Mouse (Mus musculus): ENCODE measurements around the gene Iglon5. TPM values are rescaled to one million over a fixed set of nuclear protein-coding genes. Genes with fewer than 3 reads are reported as not detected.

Iglon5 gene
- polyA plus RNA-seq (2014; fragmentation: Nextera tagmentation; extraction: Ambion mirVana): 0.67 and 0.72 TPM in 2 replicates

GRCm38 (mm10) chr7:43489631-43490125 is at the start of gene Iglon5:
TSS of gene Iglon5 (minus strand) at chr7:43490075.
- 1% methylated on average over 14 of the region's 41 CpGs for WGBS
- H3K4me1 ChIP-seq (replicated peaks; ENCODE audit: control insufficient read depth, insufficient read depth, low read length): no peaks in the 10 kb centered on the region
- H3K27me3 ChIP-seq (replicated peaks; ENCODE audit: control insufficient read depth, insufficient read depth, low read length): peaks cover 2% of the 10 kb centered on the region; the same call in 1 of the 2 replicates
- no peaks in the 10 kb centered on the region for H3K9me3 ChIP-seq (ENCODE audit: control insufficient read depth, low read length)
- H3K4me3 ChIP-seq (ENCODE audit: low read depth, low read length): peak within 1 kb of the TSS; percentile 46
- DNase-seq (ENCODE audit: low spot score): no peak
- peak within 1 kb of the TSS; percentile 58 for H3K4me2 ChIP-seq (ENCODE audit: low read length)
- H3K27ac ChIP-seq (ENCODE audit: low read depth): no peak within 1 kb of the TSS
- peak; percentile 37; the same call in 1 of the 2 replicates for ATAC-seq (replicated peaks; ENCODE audit: low FRiP score, low TSS enrichment, low read depth)
- H3K36me3 ChIP-seq (ENCODE audit: control insufficient read depth, insufficient read depth, low read length): no peaks in the 10 kb centered on the region
- peak within 1 kb of the TSS; percentile 44 for H3K9ac ChIP-seq (ENCODE audit: low read length)

DNA sequence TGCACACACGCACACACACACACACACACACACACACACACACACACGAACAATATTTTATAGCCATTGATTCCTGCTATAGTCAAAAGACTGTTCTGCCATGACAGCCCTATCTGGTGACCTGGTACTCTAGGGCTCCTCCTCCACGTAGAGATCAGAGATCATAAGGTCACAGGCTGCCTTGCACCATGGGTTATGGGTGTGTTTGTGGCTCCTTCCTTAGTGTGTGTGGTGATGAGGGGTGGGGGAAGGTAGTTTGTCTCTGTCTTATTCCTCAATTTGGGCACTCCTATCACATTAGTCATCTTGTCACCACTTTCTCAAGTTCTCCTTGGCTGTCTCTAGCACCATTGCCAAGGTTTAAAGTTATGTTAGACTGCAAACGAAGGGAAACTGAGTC is 48.6 kb upstream of the Iglon5 start:
- H3K36me3 ChIP-seq (ENCODE audit: control insufficient read depth, insufficient read depth, low read length): no peaks in the 10 kb centered on the region
- WGBS: 71% methylated on average over 4 of the region's 4 CpGs
- no peak for ATAC-seq (replicated peaks; ENCODE audit: low FRiP score, low TSS enrichment, low read depth)

DNA sequence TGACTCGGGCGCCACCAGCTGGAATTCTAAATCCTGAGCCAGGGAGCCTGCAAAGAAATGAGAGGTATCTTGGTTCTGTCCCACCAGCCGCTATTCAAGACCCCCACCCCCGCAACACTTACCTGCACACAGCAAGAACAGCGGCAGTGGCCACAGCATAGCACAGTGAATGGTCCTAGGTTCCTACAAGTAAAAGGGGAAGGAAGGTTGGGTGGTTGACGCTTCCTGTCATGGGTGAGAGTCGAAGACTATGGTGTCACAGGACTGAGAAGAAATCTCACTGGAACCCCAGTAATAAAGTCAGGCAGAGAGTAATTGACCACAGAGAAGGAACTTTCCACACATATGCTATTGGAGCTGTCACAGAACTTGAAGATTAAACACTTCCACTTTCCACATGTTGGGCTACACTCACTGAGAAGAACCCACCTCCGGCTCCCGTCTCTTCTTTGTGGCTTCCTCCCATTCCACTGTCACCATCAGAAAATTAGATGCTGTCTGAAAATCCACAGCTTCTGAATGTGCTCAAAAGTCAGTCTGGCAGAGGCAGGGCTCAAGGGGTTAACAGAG is 43.1 kb upstream of the Iglon5 start:
- Histone ChIP-seq H3K36me3 (ENCODE audit: control insufficient read depth, insufficient read depth, low read length) (no peaks in the 10 kb centered on the region), H3K9me3 (ENCODE audit: control insufficient read depth, low read length) (no peaks in the 10 kb centered on the region), H3K27ac (ENCODE audit: low read depth) (no peak overlapping the region), H3K9ac (ENCODE audit: low read length) (no peak overlapping the region), H3K4me2 (ENCODE audit: low read length) (no peak overlapping the region), H3K4me3 (ENCODE audit: low read depth, low read length) (no peak overlapping the region), H3K4me1 (replicated peaks; ENCODE audit: control insufficient read depth, insufficient read depth, low read length) (no peaks in the 10 kb centered on the region), H3K27me3 (replicated peaks; ENCODE audit: control insufficient read depth, insufficient read depth, low read length) (no peaks in the 10 kb centered on the region)
- 87% methylated on average over 9 of the region's 9 CpGs for WGBS
- ATAC-seq (replicated peaks; ENCODE audit: low FRiP score, low TSS enrichment, low read depth): no peak
- no peak for DNase-seq (ENCODE audit: low spot score)

More for the DNA sequence above, 48.6 kb upstream of the Iglon5 start:
- Histone ChIP-seq H3K27ac (ENCODE audit: low read depth) (no peak overlapping the region), H3K4me1 (replicated peaks; ENCODE audit: control insufficient read depth, insufficient read depth, low read length) (no peaks in the 10 kb centered on the region), H3K4me3 (ENCODE audit: low read depth, low read length) (no peak overlapping the region), H3K4me2 (ENCODE audit: low read length) (no peak overlapping the region), H3K27me3 (replicated peaks; ENCODE audit: control insufficient read depth, insufficient read depth, low read length) (no peaks in the 10 kb centered on the region), H3K9me3 (ENCODE audit: control insufficient read depth, low read length) (no peaks in the 10 kb centered on the region), H3K9ac (ENCODE audit: low read length) (no peak overlapping the region)
- no peak for DNase-seq (ENCODE audit: low spot score)

GRCm38 (mm10) chr7:43530216-43530785 is 40.4 kb upstream of the Iglon5 start:
- 74% methylated on average over 8 of the region's 8 CpGs for WGBS
- H3K4me2 ChIP-seq (ENCODE audit: low read length): no peak overlapping the region
- no peaks in the 10 kb centered on the region for H3K27me3 ChIP-seq (replicated peaks; ENCODE audit: control insufficient read depth, insufficient read depth, low read length)
- H3K4me1 ChIP-seq (replicated peaks; ENCODE audit: control insufficient read depth, insufficient read depth, low read length): no peaks in the 10 kb centered on the region
- DNase-seq (ENCODE audit: low spot score) (no peak), ATAC-seq (replicated peaks; ENCODE audit: low FRiP score, low TSS enrichment, low read depth) (no peak)
- H3K27ac ChIP-seq (ENCODE audit: low read depth): no peak overlapping the region
- no peaks in the 10 kb centered on the region for H3K9me3 ChIP-seq (ENCODE audit: control insufficient read depth, low read length)
- no peak overlapping the region for H3K4me3 ChIP-seq (ENCODE audit: low read depth, low read length)
- H3K36me3 ChIP-seq (ENCODE audit: control insufficient read depth, insufficient read depth, low read length): no peaks in the 10 kb centered on the region
- H3K9ac ChIP-seq (ENCODE audit: low read length): no peak overlapping the region

DNA sequence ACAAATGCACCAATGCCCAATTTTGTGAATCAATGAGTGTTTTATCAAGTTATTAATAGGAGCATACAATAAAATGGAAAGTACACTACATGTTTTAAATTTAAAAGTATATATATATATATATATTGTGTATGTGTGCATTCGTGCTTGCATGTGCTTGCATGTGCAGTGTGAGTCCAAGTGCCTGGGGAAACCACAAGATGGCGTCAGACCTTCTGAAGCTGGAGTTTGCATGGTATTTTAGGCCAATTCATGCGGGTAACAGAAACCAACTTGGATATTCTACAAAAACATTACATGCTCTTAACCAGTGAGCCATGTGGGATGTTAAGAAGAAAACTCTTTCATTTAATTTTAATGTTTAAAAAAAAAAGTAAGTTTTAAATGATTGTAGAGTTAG is 35.4 kb upstream of the Iglon5 start:
- no peak overlapping the region for H3K9ac ChIP-seq (ENCODE audit: low read length)
- H3K36me3 ChIP-seq (ENCODE audit: control insufficient read depth, insufficient read depth, low read length): no peaks in the 10 kb centered on the region
- no peak for ATAC-seq (replicated peaks; ENCODE audit: low FRiP score, low TSS enrichment, low read depth)
- DNase-seq (ENCODE audit: low spot score): no peak
- H3K27ac ChIP-seq (ENCODE audit: low read depth): no peak overlapping the region
- no peaks in the 10 kb centered on the region for H3K9me3 ChIP-seq (ENCODE audit: control insufficient read depth, low read length)
- no peaks in the 10 kb centered on the region for H3K27me3 ChIP-seq (replicated peaks; ENCODE audit: control insufficient read depth, insufficient read depth, low read length)
- no peak overlapping the region for H3K4me3 ChIP-seq (ENCODE audit: low read depth, low read length)
- no peak overlapping the region for H3K4me2 ChIP-seq (ENCODE audit: low read length)
- no peaks in the 10 kb centered on the region for H3K4me1 ChIP-seq (replicated peaks; ENCODE audit: control insufficient read depth, insufficient read depth, low read length)
- WGBS: 48% methylated on average over 3 of the region's 3 CpGs

DNA sequence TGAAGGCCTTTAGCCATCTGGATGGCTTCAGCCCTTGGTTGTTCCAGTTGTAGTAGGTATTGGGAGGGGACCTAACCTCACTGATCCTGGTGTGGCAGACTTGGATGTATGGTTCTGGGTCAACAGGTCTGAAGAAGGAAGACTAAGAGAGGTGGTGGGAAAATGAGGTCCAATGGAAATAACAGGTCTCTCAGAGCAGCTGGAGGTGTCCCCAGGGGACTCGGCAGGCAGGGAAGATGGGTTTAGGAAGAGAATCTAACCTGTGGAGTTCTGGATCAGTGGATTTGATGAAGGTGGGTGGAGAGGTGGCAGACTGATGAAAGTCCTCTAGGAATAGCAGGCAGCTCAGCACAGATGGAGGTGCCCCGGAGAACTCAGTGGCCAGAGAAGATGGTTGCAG is 32.9 kb upstream of the Iglon5 start:
- no peaks in the 10 kb centered on the region for H3K9me3 ChIP-seq (ENCODE audit: control insufficient read depth, low read length)
- H3K36me3 ChIP-seq (ENCODE audit: control insufficient read depth, insufficient read depth, low read length): no peaks in the 10 kb centered on the region
- DNase-seq (ENCODE audit: low spot score) (no peak), ATAC-seq (replicated peaks; ENCODE audit: low FRiP score, low TSS enrichment, low read depth) (no peak)
- H3K27ac ChIP-seq (ENCODE audit: low read depth): no peak overlapping the region
- no peaks in the 10 kb centered on the region for H3K27me3 ChIP-seq (replicated peaks; ENCODE audit: control insufficient read depth, insufficient read depth, low read length)
- H3K4me2 ChIP-seq (ENCODE audit: low read length): no peak overlapping the region
- H3K4me3 ChIP-seq (ENCODE audit: low read depth, low read length): no peak overlapping the region
- H3K4me1 ChIP-seq (replicated peaks; ENCODE audit: control insufficient read depth, insufficient read depth, low read length): no peaks in the 10 kb centered on the region
- WGBS: 73% methylated on average over 2 of the region's 2 CpGs
- no peak overlapping the region for H3K9ac ChIP-seq (ENCODE audit: low read length)

- no peak overlapping the region for H3K27ac ChIP-seq (ENCODE audit: low read depth)
- H3K9ac ChIP-seq (ENCODE audit: low read length): no peak overlapping the region
- no peak overlapping the region for H3K4me3 ChIP-seq (ENCODE audit: low read depth, low read length)
- DNase-seq (ENCODE audit: low spot score) (no peak), ATAC-seq (replicated peaks; ENCODE audit: low FRiP score, low TSS enrichment, low read depth) (no peak)
- H3K9me3 ChIP-seq (ENCODE audit: control insufficient read depth, low read length): no peaks in the 10 kb centered on the region
- no peaks in the 10 kb centered on the region for H3K4me1 ChIP-seq (replicated peaks; ENCODE audit: control insufficient read depth, insufficient read depth, low read length)
- 87% methylated on average over 15 of the region's 15 CpGs for WGBS
- no peaks in the 10 kb centered on the region for H3K36me3 ChIP-seq (ENCODE audit: control insufficient read depth, insufficient read depth, low read length)
- no peak overlapping the region for H3K4me2 ChIP-seq (ENCODE audit: low read length)
- no peaks in the 10 kb centered on the region for H3K27me3 ChIP-seq (replicated peaks; ENCODE audit: control insufficient read depth, insufficient read depth, low read length)
Observed at GRCm38 (mm10) chr7:43518341-43518740, 28.5 kb upstream of the Iglon5 start.

DNA sequence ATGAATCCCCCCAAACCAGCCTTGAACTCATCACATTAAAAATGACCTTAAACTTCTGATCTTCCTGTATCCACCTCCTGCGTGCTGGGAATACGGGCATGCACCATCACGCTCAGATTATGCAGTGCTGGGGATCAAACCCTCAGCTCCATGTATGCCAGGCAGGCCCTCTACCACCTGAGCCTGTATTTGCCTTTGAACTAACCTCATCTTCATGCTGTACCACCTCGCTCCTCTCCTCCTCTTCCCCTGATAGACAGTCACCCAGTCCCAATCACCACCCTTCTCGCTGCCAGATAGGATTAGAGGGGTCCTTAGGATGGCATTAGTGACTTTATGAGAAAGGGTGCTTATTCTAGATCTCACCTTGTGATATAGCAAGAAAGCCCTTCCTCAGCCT is 25.2 kb upstream of the Iglon5 start:
- ATAC-seq (replicated peaks; ENCODE audit: low FRiP score, low TSS enrichment, low read depth) (no peak), DNase-seq (ENCODE audit: low spot score) (no peak)
- Histone ChIP-seq H3K27ac (ENCODE audit: low read depth) (no peak overlapping the region), H3K36me3 (ENCODE audit: control insufficient read depth, insufficient read depth, low read length) (no peaks in the 10 kb centered on the region), H3K4me3 (ENCODE audit: low read depth, low read length) (no peak overlapping the region), H3K4me2 (ENCODE audit: low read length) (no peak overlapping the region), H3K27me3 (replicated peaks; ENCODE audit: control insufficient read depth, insufficient read depth, low read length) (no peaks in the 10 kb centered on the region), H3K9ac (ENCODE audit: low read length) (no peak overlapping the region), H3K4me1 (replicated peaks; ENCODE audit: control insufficient read depth, insufficient read depth, low read length) (no peaks in the 10 kb centered on the region), H3K9me3 (ENCODE audit: control insufficient read depth, low read length) (no peaks in the 10 kb centered on the region)
- WGBS: 79% methylated on average over 5 of the region's 5 CpGs

DNA sequence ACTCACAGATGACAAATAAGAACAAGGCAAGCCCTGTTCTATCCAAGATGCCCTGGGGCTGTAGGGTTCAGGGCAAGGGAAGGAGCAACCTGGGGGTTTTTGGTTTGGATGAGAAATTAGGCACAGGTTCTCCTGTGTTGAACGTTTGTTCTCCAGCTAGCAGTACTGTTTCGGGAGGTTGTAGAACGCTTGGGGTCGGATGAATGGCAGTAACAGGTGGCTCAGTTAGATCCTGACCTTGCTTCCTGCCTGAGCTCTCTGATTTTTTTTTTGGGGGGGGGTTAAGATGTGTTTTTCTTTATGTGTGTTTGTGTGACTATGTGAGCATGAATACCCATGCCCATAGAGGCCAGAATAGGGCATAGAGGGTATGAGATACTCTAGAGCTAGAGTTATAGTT is 22.6 kb upstream of the Iglon5 start:
- Histone ChIP-seq H3K4me1 (replicated peaks; ENCODE audit: control insufficient read depth, insufficient read depth, low read length) (no peaks in the 10 kb centered on the region), H3K36me3 (ENCODE audit: control insufficient read depth, insufficient read depth, low read length) (no peaks in the 10 kb centered on the region), H3K4me2 (ENCODE audit: low read length) (no peak overlapping the region), H3K9ac (ENCODE audit: low read length) (no peak overlapping the region), H3K4me3 (ENCODE audit: low read depth, low read length) (no peak overlapping the region), H3K27ac (ENCODE audit: low read depth) (no peak overlapping the region), H3K27me3 (replicated peaks; ENCODE audit: control insufficient read depth, insufficient read depth, low read length) (no peaks in the 10 kb centered on the region), H3K9me3 (ENCODE audit: control insufficient read depth, low read length) (no peaks in the 10 kb centered on the region)
- DNase-seq (ENCODE audit: low spot score) (no peak), ATAC-seq (replicated peaks; ENCODE audit: low FRiP score, low TSS enrichment, low read depth) (no peak)
- 83% methylated on average over 4 of the region's 4 CpGs for WGBS

All from intestine, embryonic 14.5 days (tissue).